Comparison of ENCODE assay signal across 8 mouse cellular contexts in genomic region chr4:45019009-45019408, GRCm38 (mm10). TPM values are rescaled to one million over a fixed set of nuclear protein-coding genes. Genes with fewer than 3 reads are reported as not detected.
DNase-seq lines count a peak whose midpoint lies in the region; ATAC-seq and TF ChIP-seq lines count a peak whose summit lies in the region.

No protein-coding gene starts in this region.

- H3K27me3 ChIP-seq in hindbrain, embryonic 12.5 days: no peaks in the 10 kb centered on the region
- no peaks in the 10 kb centered on the region for H3K27me3 ChIP-seq in midbrain, embryonic 11.5 days (ENCODE audit: control insufficient read depth, insufficient read depth, low read length)

- H3K4me3 ChIP-seq in layer of hippocampus, adult 2 months: peak overlapping the region; percentile 79
- H3K4me3 ChIP-seq in bone marrow macrophage, adult 2 months (ENCODE audit: insufficient read depth, low read length): peak overlapping the region; percentile 93
- peak overlapping the region; percentile 78 for H3K4me3 ChIP-seq in hindbrain, embryonic 12.5 days
- peak overlapping the region; percentile 76 for H3K4me3 ChIP-seq in midbrain, embryonic 11.5 days (ENCODE audit: low read depth, low read length)

- WGBS in hindbrain, embryonic 12.5 days: 2% methylated on average over 14 of the region's 14 CpGs
- WGBS in midbrain, embryonic 11.5 days: 1% methylated on average over 14 of the region's 14 CpGs

- H3K9ac ChIP-seq in hindbrain, embryonic 12.5 days: peak overlapping the region; percentile 73
- H3K9ac ChIP-seq in midbrain, embryonic 11.5 days (ENCODE audit: low read length): peak overlapping the region; percentile 76

- no peak for DNase-seq in layer of hippocampus, adult 2 months (ENCODE audit: low spot score in 2 of 2)
- DNase-seq in layer of hippocampus, postnatal 14 days (ENCODE audit: low spot score in 2 of 2): no peak
- DNase-seq in midbrain, embryonic 11.5 days (ENCODE audit: low spot score, missing footprints): no peak
- no peak for DNase-seq in layer of hippocampus, adult 11-12 months (ENCODE audit: low spot score)
- DNase-seq in frontal cortex, postnatal 25 days (ENCODE audit: low spot score in 2 of 2): no peak
- no peak for DNase-seq in left cerebral cortex, postnatal 14 days (ENCODE audit: low spot score in 2 of 2)

- no peak for TF ChIP-seq POLR2A in bone marrow macrophage, adult 2 months (IDR thresholded peaks at IDR 0.05; ENCODE audit: borderline replicate concordance, low read depth, low read length)

- H3K9me3 ChIP-seq in hindbrain, embryonic 12.5 days (replicated peaks): no peaks in the 10 kb centered on the region
- H3K9me3 ChIP-seq in midbrain, embryonic 11.5 days (ENCODE audit: control insufficient read depth, low read length): no peaks in the 10 kb centered on the region

- peaks cover 11% of the 10 kb centered on the region; the same call in 1 of the 2 replicates for H3K36me3 ChIP-seq in hindbrain, embryonic 12.5 days
- no peaks in the 10 kb centered on the region for H3K36me3 ChIP-seq in midbrain, embryonic 11.5 days (ENCODE audit: control insufficient read depth, insufficient read depth, low read length)

- peak overlapping the region; percentile 68; the same call in 1 of the 2 replicates for H3K27ac ChIP-seq in layer of hippocampus, adult 2 months
- H3K27ac ChIP-seq in bone marrow macrophage, adult 2 months (ENCODE audit: insufficient read depth, low read depth, low read length): no peak overlapping the region
- H3K27ac ChIP-seq in hindbrain, embryonic 12.5 days: no peak overlapping the region
- no peak overlapping the region for H3K27ac ChIP-seq in midbrain, embryonic 11.5 days (ENCODE audit: low read depth, low read length)

- TF ChIP-seq CTCF in layer of hippocampus, adult 2 months (conservative IDR thresholded peaks at IDR 0.05): no peak
- TF ChIP-seq CTCF in bone marrow macrophage, adult 2 months (IDR thresholded peaks at IDR 0.05; ENCODE audit: low read depth, low read length): no peak

- H3K4me1 ChIP-seq in bone marrow macrophage, adult 2 months (ENCODE audit: control insufficient read depth, insufficient read depth, low read length): peaks cover 10% of the 10 kb centered on the region
- peaks cover 21% of the 10 kb centered on the region for H3K4me1 ChIP-seq in hindbrain, embryonic 12.5 days
- H3K4me1 ChIP-seq in midbrain, embryonic 11.5 days (ENCODE audit: control insufficient read depth, insufficient read depth, low read length): peaks cover 15% of the 10 kb centered on the region

- ATAC-seq in hindbrain, embryonic 12.5 days (ENCODE audit: low FRiP score): peak; percentile 17; the same call in 1 of the 2 replicates
- ATAC-seq in midbrain, embryonic 11.5 days (ENCODE audit: low FRiP score): peak; percentile 20; the same call in 1 of the 2 replicates

- peak overlapping the region; percentile 95 for H3K4me2 ChIP-seq in hindbrain, embryonic 12.5 days (replicated peaks)
- peak overlapping the region; percentile 91 for H3K4me2 ChIP-seq in midbrain, embryonic 11.5 days

- intact Hi-C loops in left cerebral cortex, postnatal 14 days (cut with DNase I): loop anchor here (5.0 kb wide), 3 partner anchors 88 to 388 kb away; partner anchors contain the start of genes Slc25a51 and Tomm5

RNA-seq across cellular contexts. Expression of gene Polr1e, which starts 0.6 kb away (rescaled TPM):
- total RNA-seq in layer of hippocampus, adult 2 months (2021): 10 to 100 TPM; 11.3 to 12.8 TPM
- 10 to 100 TPM; 11.9 to 14.8 TPM for total RNA-seq in layer of hippocampus, postnatal 14 days (2021)
- 5.9 and 7.9 TPM in 2 replicates for polyA plus RNA-seq in bone marrow macrophage, adult 2 months (2012; ENCODE audit: insufficient read depth, insufficient read length, missing spikeins)
- polyA plus RNA-seq in hindbrain, embryonic 12.5 days (2016; fragmentation: Nextera tagmentation; extraction: Ambion mirVana): 38.6 and 46.9 TPM in 2 replicates
- polyA plus RNA-seq in midbrain, embryonic 11.5 days (2014; fragmentation: Nextera tagmentation; extraction: Ambion mirVana): 51.6 and 56.3 TPM in 2 replicates
- total RNA-seq in left cerebral cortex, postnatal 14 days (2021): 10 to 100 TPM; 16.1 to 17.5 TPM

RNA-seq across cellular contexts. Expression of gene Zbtb5, which starts 6.8 kb away (rescaled TPM):
- 10 to 100 TPM in 1 of 2 experiments, 1 to 10 TPM in 1; 9.3 to 10.1 TPM for total RNA-seq in layer of hippocampus, adult 2 months (2021)
- total RNA-seq in layer of hippocampus, postnatal 14 days (2021): 10 to 100 TPM; 12.1 to 12.7 TPM
- polyA plus RNA-seq in bone marrow macrophage, adult 2 months (2012; ENCODE audit: insufficient read depth, insufficient read length, missing spikeins): 7.3 and 8.4 TPM in 2 replicates
- 51.0 and 53.1 TPM in 2 replicates for polyA plus RNA-seq in hindbrain, embryonic 12.5 days (2016; fragmentation: Nextera tagmentation; extraction: Ambion mirVana)
- 41.2 and 44.7 TPM in 2 replicates for polyA plus RNA-seq in midbrain, embryonic 11.5 days (2014; fragmentation: Nextera tagmentation; extraction: Ambion mirVana)
- total RNA-seq in left cerebral cortex, postnatal 14 days (2021): 10 to 100 TPM; 10.9 to 12.3 TPM

RNA-seq across cellular contexts. Expression of gene Grhpr, which starts 37.8 kb away (rescaled TPM):
- 10 to 100 TPM; 26.2 to 29.2 TPM for total RNA-seq in layer of hippocampus, adult 2 months (2021)
- 10 to 100 TPM; 18.7 to 21.3 TPM for total RNA-seq in layer of hippocampus, postnatal 14 days (2021)
- 3.6 and 5.3 TPM in 2 replicates for polyA plus RNA-seq in bone marrow macrophage, adult 2 months (2012; ENCODE audit: insufficient read depth, insufficient read length, missing spikeins)
- 38.1 and 43.2 TPM in 2 replicates for polyA plus RNA-seq in hindbrain, embryonic 12.5 days (2016; fragmentation: Nextera tagmentation; extraction: Ambion mirVana)
- polyA plus RNA-seq in midbrain, embryonic 11.5 days (2014; fragmentation: Nextera tagmentation; extraction: Ambion mirVana): 37.4 and 38.2 TPM in 2 replicates
- 10 to 100 TPM; 13.7 to 17.2 TPM for total RNA-seq in left cerebral cortex, postnatal 14 days (2021)
